Mouse (Mus musculus) CD4-positive, CD25-positive, alpha-beta regulatory T cell, adult 4 months (primary cell): ENCODE data around the gene Hoxa2. TPM values are rescaled to one million over a fixed set of nuclear protein-coding genes. Genes with fewer than 3 reads are reported as not detected.

Source experiments
- ATAC-seq: one replicate; pipeline ENCODE4 v1.8.0; 2017
- polyA plus RNA-seq, 2 experiments: library from polyadenylated mRNA; unstranded; fragments of 100-300 nt; shearing (Covaris generic); gene quantifications; one replicate each; pipeline ENCODE4 v1.2.1; 2017

Hoxa2 gene
- polyA plus RNA-seq, 2 experiments from 2014 or later = not detected

DNA sequence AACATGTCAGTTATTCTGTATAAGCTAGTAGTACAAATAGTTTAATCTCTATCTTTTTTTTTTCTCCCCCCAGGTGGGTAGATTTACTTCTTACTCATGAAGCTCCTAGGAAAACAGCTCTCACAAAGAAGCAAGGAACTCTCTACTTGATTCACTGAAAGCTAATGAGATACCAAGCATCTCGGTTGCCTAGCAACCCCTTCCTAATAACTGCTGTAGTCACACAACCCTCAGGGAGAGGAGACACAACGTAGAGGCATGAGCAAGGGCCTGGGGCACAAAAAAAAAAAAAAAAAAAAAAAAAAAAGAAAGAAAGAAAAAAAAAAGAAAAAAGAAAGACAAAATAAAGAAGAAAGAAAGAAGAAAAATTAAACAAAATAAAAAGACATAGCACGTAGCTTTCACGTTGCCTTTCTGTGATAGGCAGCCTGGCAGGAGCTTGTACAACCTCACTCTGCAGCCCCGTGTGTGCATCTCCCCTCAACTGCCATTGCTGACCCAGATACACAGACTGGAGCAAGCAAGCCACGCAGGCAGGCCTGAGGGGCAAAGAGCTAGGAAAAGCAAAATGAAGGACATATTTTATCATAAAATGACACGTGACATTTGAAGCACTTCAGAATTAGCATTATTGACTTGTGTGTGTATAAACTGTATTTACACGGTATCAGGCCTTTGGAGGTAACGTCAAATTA lies 26.6 kb downstream of the Hoxa2 start:
- ATAC-seq = no peak

GRCm38 (mm10) chr6:52123673-52124072 lies 41.0 kb downstream of the Hoxa2 start:
- ATAC-seq = no peak

- ATAC-seq = no peak
These were observed 43.5 kb downstream of the Hoxa2 start for GRCm38 (mm10) chr6:52121173-52121572.

GRCm38 (mm10) chr6:52118903-52119635 lies 45.6 kb downstream of the Hoxa2 start:
- no peak for ATAC-seq

DNA sequence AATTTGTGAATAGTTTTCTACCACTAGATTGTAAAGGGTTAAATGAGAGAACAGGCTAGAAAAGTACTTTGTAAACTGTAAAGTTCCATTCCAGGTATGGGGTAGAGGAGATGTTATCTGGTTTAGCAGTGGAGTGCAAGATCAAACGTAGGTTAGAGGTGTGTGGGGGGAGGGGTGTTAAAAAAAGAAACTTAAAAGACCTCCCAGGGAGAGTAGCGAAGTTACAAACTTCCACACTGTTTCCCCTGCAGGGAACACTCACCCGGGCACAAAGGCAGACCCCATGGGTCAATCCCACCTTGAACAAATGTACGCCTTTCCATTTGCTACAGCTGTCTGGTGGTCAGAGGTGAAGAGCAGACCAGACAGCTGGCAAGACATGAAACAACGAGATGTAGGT lies 48.7 kb downstream of the Hoxa2 start:
- ATAC-seq = peak; percentile 60

Other genes with a start within 250 kb of the Hoxa2 start
- gene Skap2, start 152.3 kb downstream of the Hoxa2 start, polyA plus RNA-seq = 10 to 100 TPM; 18.8 to 22.7 TPM
- not detected for gene Hoxa1, start 6.5 kb downstream of the Hoxa2 start, polyA plus RNA-seq
- gene 5730596B20Rik, start 12.7 kb upstream of the Hoxa2 start, polyA plus RNA-seq = not detected
- gene Hoxa4, start 26.9 kb upstream of the Hoxa2 start, polyA plus RNA-seq = not detected
- gene Hoxa5, start 39.8 kb upstream of the Hoxa2 start, polyA plus RNA-seq = not detected
- not detected for gene Hoxa6, start 43.9 kb upstream of the Hoxa2 start, polyA plus RNA-seq
- gene Hoxa3, start 48.5 kb upstream of the Hoxa2 start, polyA plus RNA-seq = under 1 TPM in 1 of 2 experiments, not detected in 1; 0.15 TPM
- not detected for gene Gm28308, start 48.5 kb upstream of the Hoxa2 start, polyA plus RNA-seq
- gene Hoxa7, start 57.0 kb upstream of the Hoxa2 start, polyA plus RNA-seq = not detected
- gene Hoxa9, start 66.3 kb upstream of the Hoxa2 start, polyA plus RNA-seq = under 1 TPM in 1 of 2 experiments, not detected in 1; 0.17 TPM
- gene Hoxa10, start 76.0 kb upstream of the Hoxa2 start, polyA plus RNA-seq = not detected
- not detected for gene Hoxa11, start 81.0 kb upstream of the Hoxa2 start, polyA plus RNA-seq
- gene Hoxa13, start 96.0 kb upstream of the Hoxa2 start, polyA plus RNA-seq = not detected
- not detected for gene Evx1, start 148.7 kb upstream of the Hoxa2 start, polyA plus RNA-seq